Mouse (Mus musculus) forebrain, embryonic 16.5 days (tissue): ENCODE measurements around the gene H2-Aa. TPM values are rescaled to one million over a fixed set of nuclear protein-coding genes. Genes with fewer than 3 reads are reported as not detected.
A peak's percentile ranks its signal among the peaks of the same experiment; 100 is the strongest.

Experiments
- ATAC-seq: fragments of 200-750 bp; cut with Nextera tagmentation; 2 replicates; pipeline ENCODE4 v1.8.0; 2017; ENCODE audit warnings: mild to moderate bottlenecking, moderate library complexity
- H3K27ac ChIP-seq: fragments of 300-500 bp; sonication (generic); 2 replicates; pipeline ENCODE4 v1.5.1; 2014; ENCODE audit warnings: low read length, control low read depth
- H3K27me3 ChIP-seq: fragments of 300-500 bp; sonication (generic); replicated peaks from 2 replicates; pipeline ENCODE4 v1.6.1; 2014; ENCODE audit warnings: low read length; ENCODE audit not compliant: control insufficient read depth, insufficient read depth
- H3K36me3 ChIP-seq: fragments of 300-500 bp; sonication (generic); 2 replicates; pipeline ENCODE4 v1.6.1; 2014; ENCODE audit not compliant: control insufficient read depth, insufficient read depth
- H3K4me1 ChIP-seq: fragments of 300-500 bp; sonication (generic); replicated peaks from 2 replicates; pipeline ENCODE4 v1.6.1; 2014; ENCODE audit warnings: low read length; ENCODE audit not compliant: control insufficient read depth, insufficient read depth
- H3K4me2 ChIP-seq: fragments of 300-500 bp; sonication (generic); 2 replicates; pipeline ENCODE4 v1.6.1; 2014; ENCODE audit warnings: mild to moderate bottlenecking, low read length, control low read depth
- H3K4me3 ChIP-seq: fragments of 300-500 bp; sonication (generic); replicated peaks from 2 replicates; pipeline ENCODE4 v1.5.1; 2014; ENCODE audit warnings: mild to moderate bottlenecking, low read length, control low read depth
- H3K9ac ChIP-seq: fragments of 300-500 bp; sonication (generic); replicated peaks from 2 replicates; pipeline ENCODE4 v1.6.1; 2014; ENCODE audit warnings: low read depth, low read length, control low read depth
- H3K9me3 ChIP-seq: fragments of 300-500 bp; sonication (generic); 2 replicates; pipeline ENCODE4 v1.6.1; 2016; ENCODE audit warnings: low read length; ENCODE audit not compliant: control insufficient read depth
- WGBS: fragments of 180-500 bp; shearing (Covaris S2); extraction: QIAGEN DNeasy Blood & Tissue Kit; methylation state at CpG from one replicate; pipeline ENCODE4 v1.1.7; 2014; 5-methylcytosine and 5-hydroxymethylcytosine counted together
- polyA plus RNA-seq: library from polyadenylated mRNA; unstranded; fragments of >200 nt; fragmentation: Nextera tagmentation; extraction: Ambion mirVana; gene quantifications from 2 replicates; pipeline ENCODE4 v1.2.1, GENCODE M21; 2015

The H2-Aa gene
- polyA plus RNA-seq, 1 experiment from 2014 or later, result not detected

DNA sequence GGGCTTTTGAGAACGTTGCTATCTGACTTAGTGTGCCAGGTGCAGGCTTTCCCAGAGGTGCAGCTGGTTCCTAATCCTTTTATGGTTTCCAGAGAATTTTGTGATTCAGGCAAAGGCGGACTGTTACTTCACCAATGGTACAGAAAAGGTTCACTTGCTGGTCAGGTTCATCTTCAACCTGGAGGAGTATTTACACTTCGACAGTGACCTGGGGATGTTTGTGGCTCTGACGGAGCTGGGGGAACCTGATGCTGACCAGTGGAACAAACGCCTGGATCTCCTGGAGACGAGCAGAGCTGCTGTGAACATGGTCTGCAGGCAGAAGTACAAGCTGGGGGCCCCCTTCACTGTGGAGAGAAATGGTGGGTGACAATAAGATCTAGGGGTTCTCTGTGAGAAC is 46.7 kb downstream of the H2-Aa start:
- no peaks in the 10 kb centered on the region for H3K27me3 ChIP-seq

DNA sequence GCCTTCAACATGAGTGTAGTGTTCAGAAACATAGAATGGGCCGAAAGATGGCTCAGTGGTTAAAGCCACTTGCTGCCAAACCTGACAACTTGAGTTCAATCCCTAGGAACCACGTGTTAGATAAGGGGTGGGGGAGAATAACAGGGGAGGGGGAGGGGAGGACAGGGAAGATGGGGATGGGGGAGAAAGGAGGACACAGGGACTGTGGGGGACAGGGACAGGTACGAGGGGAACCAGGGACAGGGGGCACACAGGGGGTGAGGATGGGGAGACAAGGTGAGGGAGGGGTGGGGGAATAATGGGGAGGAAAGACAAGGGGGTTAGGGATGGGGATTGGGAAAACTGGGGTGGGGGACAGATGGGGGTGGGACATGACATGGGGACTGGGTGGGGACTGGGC is 47.3 kb downstream of the H2-Aa start:
- H3K4me1 ChIP-seq, result no peaks in the 10 kb centered on the region
- no peak overlapping the region for H3K27ac ChIP-seq
- no peaks in the 10 kb centered on the region for H3K27me3 ChIP-seq
- 76% methylated on average over 3 of the region's 3 CpGs for WGBS
- no peak overlapping the region for H3K4me2 ChIP-seq
- H3K36me3 ChIP-seq, result no peaks in the 10 kb centered on the region
- H3K9me3 ChIP-seq, result 0 out of 2 replicates have a peak, but pooled peaks cover 2% of the 10 kb centered on the region
- ATAC-seq, result no peak
- H3K4me3 ChIP-seq, result no peak overlapping the region
- H3K9ac ChIP-seq, result no peak overlapping the region

More for the DNA sequence above, 46.7 kb downstream of the H2-Aa start:
- no peak for ATAC-seq
- WGBS, result 81% methylated on average over 6 of the region's 6 CpGs
- Histone ChIP-seq H3K9ac (no peak overlapping the region), H3K27ac (no peak overlapping the region), H3K4me3 (no peak overlapping the region), H3K9me3 (0 out of 2 replicates have a peak, but pooled peaks cover 2% of the 10 kb centered on the region), H3K4me2 (no peak overlapping the region), H3K4me1 (no peaks in the 10 kb centered on the region), H3K36me3 (no peaks in the 10 kb centered on the region)

DNA sequence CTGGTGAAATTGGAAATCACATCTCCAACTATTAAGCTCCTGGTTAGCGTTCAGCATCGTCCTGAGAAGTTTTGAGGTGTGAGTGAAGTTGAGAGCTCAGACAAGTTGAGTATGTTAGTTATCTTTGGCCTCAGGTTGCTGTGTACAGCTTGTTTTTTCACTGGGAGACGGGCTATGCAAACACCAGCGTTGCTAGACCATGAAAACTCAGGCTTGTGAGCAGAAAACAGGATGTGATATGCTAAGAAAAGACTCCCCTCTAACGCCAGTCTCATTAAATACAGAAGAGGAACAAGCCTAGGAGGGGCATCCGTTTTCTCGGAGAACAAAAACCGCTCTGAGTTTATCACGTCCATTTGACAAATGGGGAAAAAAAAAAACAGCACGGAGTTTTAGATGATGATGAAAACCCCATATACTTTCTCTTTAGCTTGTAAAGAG is 48.0 kb downstream of the H2-Aa start:
- H3K36me3 ChIP-seq, result no peaks in the 10 kb centered on the region
- no peaks in the 10 kb centered on the region for H3K4me1 ChIP-seq
- H3K9ac ChIP-seq, result no peak overlapping the region
- H3K27me3 ChIP-seq, result no peaks in the 10 kb centered on the region
- ATAC-seq, result no peak
- WGBS, result 75% methylated on average over 10 of the region's 10 CpGs
- no peak overlapping the region for H3K4me2 ChIP-seq
- H3K27ac ChIP-seq, result no peak overlapping the region
- 0 out of 2 replicates have a peak, but pooled peaks cover 2% of the 10 kb centered on the region for H3K9me3 ChIP-seq
- no peak overlapping the region for H3K4me3 ChIP-seq

DNA sequence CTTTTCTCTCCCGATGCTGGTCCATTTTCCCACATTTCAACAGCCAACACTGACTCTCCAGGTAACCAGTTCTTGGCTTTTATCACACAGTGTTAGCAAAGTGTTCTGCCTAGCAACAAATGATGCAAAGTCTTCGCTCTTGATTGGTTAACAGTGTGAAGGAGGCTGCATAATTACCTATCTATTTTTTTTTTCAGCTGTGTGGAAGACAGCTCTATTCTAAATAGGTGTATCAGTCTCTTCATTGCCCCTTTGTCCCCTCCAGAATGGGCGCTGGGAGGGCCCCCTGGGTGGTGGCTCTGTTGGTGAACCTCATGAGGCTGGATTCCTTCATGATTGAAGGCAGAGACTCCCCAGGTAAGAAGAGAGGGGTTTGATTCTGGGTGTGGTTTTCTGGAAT is 48.9 kb downstream of the H2-Aa start, which contains the start of gene H2-Ob:
TSS of gene H2-Ob (plus strand) at position 198 of the 400 bp plus-strand sequence.
- ATAC-seq, result peak; percentile 45; the same call in 1 of the 2 replicates
- Histone ChIP-seq H3K4me1 (no peaks in the 10 kb centered on the region), H3K4me3 (no peak within 1 kb of the TSS), H3K36me3 (no peaks in the 10 kb centered on the region), H3K9ac (no peak within 1 kb of the TSS), H3K27ac (no peak within 1 kb of the TSS), H3K27me3 (no peaks in the 10 kb centered on the region), H3K4me2 (no peak within 1 kb of the TSS), H3K9me3 (0 out of 2 replicates have a peak, but pooled peaks cover 2% of the 10 kb centered on the region)
- WGBS, result 62% methylated on average over 3 of the region's 3 CpGs

DNA sequence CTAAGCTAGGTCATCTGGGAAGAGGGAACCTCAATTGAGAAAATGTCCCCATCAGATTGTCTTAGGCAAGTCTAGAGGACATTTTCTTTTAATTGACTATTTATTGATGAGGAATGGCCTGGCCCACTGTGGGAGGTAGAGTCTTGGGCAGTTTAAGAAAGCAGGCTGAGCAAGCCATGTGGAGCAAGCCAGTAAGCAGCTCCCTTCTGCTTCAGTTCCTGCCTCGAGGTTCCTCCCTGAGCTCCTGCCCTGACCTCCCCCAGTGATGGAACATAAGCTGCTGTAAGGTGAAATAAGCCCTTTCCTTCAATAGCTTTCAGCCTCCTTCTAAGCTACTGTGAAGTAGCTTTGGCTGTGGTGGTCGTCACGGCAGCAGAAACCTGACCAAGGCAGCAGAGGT is 49.9 kb downstream of the H2-Aa start:
- Histone ChIP-seq H3K36me3 (no peaks in the 10 kb centered on the region), H3K4me2 (no peak overlapping the region), H3K4me1 (no peaks in the 10 kb centered on the region), H3K9ac (no peak overlapping the region), H3K27me3 (no peaks in the 10 kb centered on the region), H3K27ac (no peak overlapping the region), H3K9me3 (0 out of 2 replicates have a peak, but pooled peaks cover 2% of the 10 kb centered on the region), H3K4me3 (no peak overlapping the region)
- 79% methylated on average over 3 of the region's 3 CpGs for WGBS
- no peak for ATAC-seq

DNA sequence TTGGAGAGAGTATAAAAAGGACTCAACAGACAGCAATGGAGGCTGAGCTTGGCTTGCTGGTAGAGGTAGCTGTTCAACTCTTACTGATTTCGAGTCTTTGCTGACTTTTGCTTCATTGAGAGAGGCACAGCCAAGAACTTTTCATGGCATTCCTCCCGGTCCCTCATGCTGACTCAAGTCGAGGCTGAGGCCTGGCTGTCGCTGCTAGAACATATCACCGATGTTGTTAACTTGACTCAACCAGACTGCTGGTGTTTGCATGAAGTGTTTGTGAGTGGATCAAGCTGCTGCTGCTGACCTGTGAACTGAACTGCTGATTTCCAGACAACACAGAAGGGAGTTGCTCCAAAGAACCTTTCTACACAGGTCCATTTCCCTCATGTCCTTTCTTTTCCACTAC is 50.9 kb downstream of the H2-Aa start:
- Histone ChIP-seq H3K9ac (no peak overlapping the region), H3K36me3 (no peaks in the 10 kb centered on the region), H3K27me3 (no peaks in the 10 kb centered on the region), H3K4me3 (no peak overlapping the region), H3K4me2 (no peak overlapping the region), H3K4me1 (no peaks in the 10 kb centered on the region), H3K27ac (no peak overlapping the region), H3K9me3 (0 out of 2 replicates have a peak, but pooled peaks cover 2% of the 10 kb centered on the region)
- ATAC-seq, result no peak
- 77% methylated on average over 5 of the region's 5 CpGs for WGBS

DNA sequence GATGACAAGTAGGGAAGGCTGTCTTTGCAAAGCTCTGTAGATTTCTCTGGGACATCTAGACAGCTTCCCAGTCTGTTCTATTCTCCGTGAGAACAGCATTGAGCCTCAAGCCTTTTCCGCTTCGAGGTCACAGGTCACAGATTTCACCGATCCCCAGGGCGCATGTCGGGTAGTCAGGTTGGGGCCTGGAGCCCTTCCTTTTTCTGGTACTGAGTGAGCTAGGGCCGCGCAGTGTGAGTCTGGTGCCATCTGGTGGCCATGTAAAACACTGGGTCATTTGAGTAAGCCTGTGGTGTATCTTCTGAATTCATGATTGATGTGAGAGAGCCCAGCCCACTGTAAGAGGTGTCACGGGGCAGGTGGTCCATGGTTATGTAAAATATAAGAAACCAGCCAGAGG is 52.7 kb downstream of the H2-Aa start:
- WGBS, result 48% methylated on average over 9 of the region's 9 CpGs
- H3K4me2 ChIP-seq, result no peak overlapping the region
- H3K9me3 ChIP-seq, result no peaks in the 10 kb centered on the region
- no peaks in the 10 kb centered on the region for H3K36me3 ChIP-seq
- H3K27me3 ChIP-seq, result no peaks in the 10 kb centered on the region
- no peak overlapping the region for H3K4me3 ChIP-seq
- H3K27ac ChIP-seq, result no peak overlapping the region
- ATAC-seq, result no peak
- H3K9ac ChIP-seq, result no peak overlapping the region
- no peaks in the 10 kb centered on the region for H3K4me1 ChIP-seq

Other genes starting within 250 kb of the H2-Aa start
- gene Col11a2, start 248.4 kb downstream of the H2-Aa start, polyA plus RNA-seq, result 2.3 and 4.0 TPM in 2 replicates
- gene H2-Oa, start 195.5 kb downstream of the H2-Aa start, polyA plus RNA-seq, result 0.22 and 0.28 TPM in 2 replicates
- 12.1 and 15.8 TPM in 2 replicates for gene H2-DMa, start 168.3 kb downstream of the H2-Aa start, polyA plus RNA-seq
- 130 and 132 TPM in 2 replicates for gene Brd2, start 165.2 kb downstream of the H2-Aa start, polyA plus RNA-seq
- 0.43 and 0.90 TPM in 2 replicates for gene H2-DMb2, start 144.5 kb downstream of the H2-Aa start, polyA plus RNA-seq
- gene H2-DMb1, start 134.8 kb downstream of the H2-Aa start, polyA plus RNA-seq, result 0.66 and 0.98 TPM in 2 replicates
- 1.9 and 2.6 TPM in 2 replicates for gene Tap1, start 100.3 kb downstream of the H2-Aa start, polyA plus RNA-seq
- gene Psmb9, start 100.1 kb downstream of the H2-Aa start, polyA plus RNA-seq, result 0.43 and 1.5 TPM in 2 replicates
- 1.5 and 2.5 TPM in 2 replicates for gene Psmb8, start 90.1 kb downstream of the H2-Aa start, polyA plus RNA-seq
- gene Tap2, start 84.3 kb downstream of the H2-Aa start, polyA plus RNA-seq, result 1.6 and 2.6 TPM in 2 replicates
- 0.15 and 0.28 TPM in 2 replicates for gene H2-Ob, start 48.9 kb downstream of the H2-Aa start, polyA plus RNA-seq
- 0.53 and 0.95 TPM in 2 replicates for gene H2-Ab1, start 30.1 kb downstream of the H2-Aa start, polyA plus RNA-seq
- 0.82 and 1.0 TPM in 2 replicates for gene H2-Eb1, start 18.0 kb upstream of the H2-Aa start, polyA plus RNA-seq
- gene H2-Eb2, start 37.8 kb upstream of the H2-Aa start, polyA plus RNA-seq, result not detected in 2 replicates
- not detected in 2 replicates for gene Btnl2, start 67.0 kb upstream of the H2-Aa start, polyA plus RNA-seq
- not detected in 2 replicates for gene Btnl1, start 89.3 kb upstream of the H2-Aa start, polyA plus RNA-seq
- gene BC051142, start 111.0 kb upstream of the H2-Aa start, polyA plus RNA-seq, result 2.6 and 4.4 TPM in 2 replicates
- not detected in 2 replicates for gene Btnl4, start 189.5 kb upstream of the H2-Aa start, polyA plus RNA-seq
- not detected in 2 replicates for gene Btnl6, start 229.5 kb upstream of the H2-Aa start, polyA plus RNA-seq